Mouse (Mus musculus) heart, embryonic 14.5 days (tissue): Measurements from ENCODE around the gene C2cd2l. TPM values are rescaled to one million over a fixed set of nuclear protein-coding genes. Genes with fewer than 3 reads are reported as not detected.

ENCODE experiments used
- ATAC-seq: fragments of 200-750 bp; cut with Nextera tagmentation; 2 replicates; pipeline ENCODE4 v1.8.0; 2017; ENCODE audit warnings: low read depth, moderate TSS enrichment; ENCODE audit not compliant: insufficient number of reproducible peaks, insufficient read depth, low FRiP score
- H3K27ac ChIP-seq, 2 experiments: fragments of 200-500 bp in 1 of 2; fragments of 300-500 bp in 1 of 2; sonication (generic) in 1 of 2; replicated peaks in 1 of 2; 2 replicates each; pipeline ENCODE4 v1.5.1; 2012 to 2014; ENCODE audit warnings: low read depth in 2 of 2, low read length in 2 of 2, control low read depth in 1 of 2, mild to moderate bottlenecking in 1 of 2, mixed read lengths in 1 of 2; ENCODE audit not compliant: control insufficient read depth in 1 of 2, insufficient read depth in 1 of 2
- H3K27me3 ChIP-seq: fragments of 300-500 bp; sonication (generic); 2 replicates; pipeline ENCODE4 v1.6.1; 2014; ENCODE audit warnings: mild to moderate bottlenecking, low read length, control low read depth; ENCODE audit not compliant: control insufficient read depth, insufficient read depth
- H3K36me3 ChIP-seq: fragments of 300-500 bp; sonication (generic); 2 replicates; pipeline ENCODE4 v1.6.1; 2014; ENCODE audit warnings: mild to moderate bottlenecking, control low read depth, low read length, mixed read lengths; ENCODE audit not compliant: control insufficient read depth, insufficient read depth
- H3K4me1 ChIP-seq, 2 experiments: fragments of 200-500 bp in 1 of 2; fragments of 300-500 bp in 1 of 2; sonication (generic) in 1 of 2; 2 replicates each; pipeline ENCODE4 v1.6.1; 2012 to 2014; ENCODE audit warnings: low read length in 2 of 2, control low read depth in 1 of 2, mixed read lengths in 1 of 2; ENCODE audit not compliant: control insufficient read depth in 2 of 2, insufficient read depth in 2 of 2
- H3K4me2 ChIP-seq: fragments of 300-500 bp; sonication (generic); 2 replicates; pipeline ENCODE4 v1.6.1; 2014; ENCODE audit warnings: mild to moderate bottlenecking, low read length
- H3K4me3 ChIP-seq, 2 experiments: fragments of 200-500 bp in 1 of 2; fragments of 300-500 bp in 1 of 2; sonication (generic) in 1 of 2; 2 replicates each; pipeline ENCODE4 v1.5.1; 2012 to 2014; ENCODE audit warnings: low read length in 2 of 2, mild to moderate bottlenecking in 2 of 2, control low read depth in 1 of 2, low read depth in 1 of 2, moderate library complexity in 1 of 2; ENCODE audit not compliant: control insufficient read depth in 1 of 2, insufficient read depth in 1 of 2
- H3K9ac ChIP-seq: fragments of 300-500 bp; sonication (generic); 2 replicates; pipeline ENCODE4 v1.6.1; 2014; ENCODE audit warnings: mild to moderate bottlenecking, low read length
- H3K9me3 ChIP-seq: fragments of 300-500 bp; sonication (generic); 2 replicates; pipeline ENCODE4 v1.6.1; 2016; ENCODE audit warnings: low read length, control low read depth; ENCODE audit not compliant: control insufficient read depth
- WGBS: fragments of 180-500 bp; shearing (Covaris S2); extraction: QIAGEN DNeasy Blood & Tissue Kit; methylation state at CpG from one replicate; pipeline ENCODE4 v1.1.7; 2014; 5-methylcytosine and 5-hydroxymethylcytosine counted together
- polyA plus RNA-seq: library from polyadenylated mRNA; unstranded; fragments of >200 nt; fragmentation: Nextera tagmentation; extraction: Ambion mirVana; gene quantifications from 2 replicates; pipeline ENCODE4 v1.2.1, GENCODE M21; 2014

The C2cd2l gene
- polyA plus RNA-seq, 1 experiment from 2014 or later = 7.7 TPM

- ATAC-seq = no peak
- H3K9ac ChIP-seq = no peak overlapping the region
- H3K4me3 ChIP-seq = no peak overlapping the region
- no peaks in the 10 kb centered on the region for H3K4me1 ChIP-seq
- H3K27ac ChIP-seq = no peak overlapping the region
- H3K27me3 ChIP-seq = no peaks in the 10 kb centered on the region
- 95% methylated on average over 4 of the region's 4 CpGs for WGBS
- H3K9me3 ChIP-seq = no peaks in the 10 kb centered on the region
- H3K36me3 ChIP-seq = peaks cover 98% of the 10 kb centered on the region
- no peak overlapping the region for H3K4me2 ChIP-seq
These were observed 31.3 kb upstream of the C2cd2l start for GRCm38 (mm10) chr9:44351396-44351795.

GRCm38 (mm10) chr9:44348546-44348945, 28.5 kb upstream of the C2cd2l start:
- ATAC-seq = no peak
- H3K9ac ChIP-seq = no peak overlapping the region
- no peaks in the 10 kb centered on the region for H3K27me3 ChIP-seq
- no peak overlapping the region for H3K4me3 ChIP-seq
- no peaks in the 10 kb centered on the region for H3K4me1 ChIP-seq
- no peak overlapping the region for H3K27ac ChIP-seq
- peaks cover 75% of the 10 kb centered on the region for H3K36me3 ChIP-seq
- H3K9me3 ChIP-seq = no peaks in the 10 kb centered on the region
- WGBS = 92% methylated on average over 4 of the region's 4 CpGs
- no peak overlapping the region for H3K4me2 ChIP-seq

GRCm38 (mm10) chr9:44347621-44348020, 27.5 kb upstream of the C2cd2l start:
- Histone ChIP-seq H3K4me1 (peaks cover 2 to 7% of the 10 kb centered on the region in 2 experiments), H3K9me3 (no peaks in the 10 kb centered on the region), H3K27me3 (no peaks in the 10 kb centered on the region), H3K4me2 (no peak overlapping the region), H3K4me3 (no peak overlapping the region), H3K27ac (no peak overlapping the region), H3K9ac (no peak overlapping the region), H3K36me3 (peaks cover 66% of the 10 kb centered on the region)
- 79% methylated on average over 4 of the region's 4 CpGs for WGBS
- ATAC-seq = no peak

GRCm38 (mm10) chr9:44347166-44347565, 27.1 kb upstream of the C2cd2l start:
- Histone ChIP-seq H3K4me3 (no peak overlapping the region), H3K36me3 (peaks cover 61% of the 10 kb centered on the region), H3K9me3 (no peaks in the 10 kb centered on the region), H3K27me3 (no peaks in the 10 kb centered on the region), H3K4me2 (no peak overlapping the region), H3K4me1 (peaks cover 5 to 12% of the 10 kb centered on the region in 2 experiments), H3K9ac (no peak overlapping the region), H3K27ac (no peak overlapping the region)
- ATAC-seq = no peak
- WGBS = 89% methylated on average over 9 of the region's 9 CpGs

DNA sequence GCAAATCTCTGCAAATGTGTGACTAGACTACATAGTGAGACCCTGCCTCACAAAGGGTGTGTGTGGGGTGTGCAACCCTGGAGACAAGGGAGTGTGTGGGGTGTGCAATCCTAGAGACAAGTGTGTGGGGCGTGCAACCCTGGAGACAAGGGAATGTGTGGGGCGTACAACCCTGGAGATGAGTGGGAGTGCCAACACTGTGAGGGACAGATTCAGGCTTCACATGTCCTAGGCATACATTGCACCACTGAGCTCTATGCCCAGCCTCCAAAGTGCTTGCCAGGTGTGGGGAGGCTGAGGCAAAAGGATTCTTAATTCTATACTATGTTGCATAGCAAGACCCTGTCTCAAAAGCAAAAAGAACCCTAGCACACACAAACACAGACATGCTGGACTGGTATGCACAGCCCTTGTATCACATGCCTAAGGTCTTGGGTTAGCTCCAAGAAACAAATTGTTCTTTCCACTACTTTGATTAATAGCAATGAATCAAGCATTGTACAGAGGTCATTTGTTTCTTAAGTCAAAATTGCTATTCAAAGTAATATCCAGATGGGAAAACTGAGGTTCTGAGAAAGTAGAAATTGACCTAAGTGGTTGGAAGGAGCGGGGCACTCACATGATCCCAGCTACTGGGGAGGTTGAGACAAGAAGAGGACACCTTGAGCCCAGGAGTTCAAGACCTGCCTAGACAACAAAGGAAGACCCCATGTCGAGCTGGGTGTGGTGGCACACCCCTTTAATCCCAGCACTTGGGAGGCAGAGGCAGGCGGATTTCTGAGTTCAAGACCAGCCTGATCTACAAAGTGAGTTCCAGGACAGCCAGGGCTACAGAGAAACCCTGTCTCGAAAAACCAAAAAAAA, 25.7 kb upstream of the C2cd2l start:
- 82% methylated on average over 6 of the region's 6 CpGs for WGBS
- no peaks in the 10 kb centered on the region for H3K27me3 ChIP-seq
- no peak for ATAC-seq
- H3K27ac ChIP-seq = no peak overlapping the region
- no peak overlapping the region for H3K4me3 ChIP-seq
- H3K4me1 ChIP-seq = peaks cover 7 to 15% of the 10 kb centered on the region in 2 experiments
- no peaks in the 10 kb centered on the region for H3K9me3 ChIP-seq
- H3K9ac ChIP-seq = no peak overlapping the region
- peaks cover 58% of the 10 kb centered on the region for H3K36me3 ChIP-seq
- H3K4me2 ChIP-seq = no peak overlapping the region

GRCm38 (mm10) chr9:44343781-44344421, 23.8 kb upstream of the C2cd2l start, which contains the start of gene Hmbs:
Hmbs (minus strand) TSS chr9:44344228.
- Histone ChIP-seq H3K27me3 (no peaks in the 10 kb centered on the region), H3K4me1 (peaks cover 7 to 15% of the 10 kb centered on the region in 2 experiments), H3K27ac (peak within 1 kb of the TSS; percentile 97 to 100), H3K36me3 (peaks cover 56% of the 10 kb centered on the region), H3K4me3 (peak within 1 kb of the TSS; percentile 71 to 98), H3K4me2 (peak within 1 kb of the TSS; percentile 85), H3K9me3 (no peaks in the 10 kb centered on the region), H3K9ac (peak within 1 kb of the TSS; percentile 86)
- under 1% methylated on average over 39 of the region's 39 CpGs for WGBS
- peak; percentile 94 for ATAC-seq

- Histone ChIP-seq H3K4me1 (peaks cover 7 to 15% of the 10 kb centered on the region in 2 experiments), H3K4me3 (peak overlapping the region; percentile 71 to 98), H3K9ac (peak overlapping the region; percentile 86), H3K9me3 (no peaks in the 10 kb centered on the region), H3K4me2 (peak overlapping the region; percentile 85), H3K27ac (peak overlapping the region; percentile 81 to 97), H3K27me3 (no peaks in the 10 kb centered on the region), H3K36me3 (peaks cover 55% of the 10 kb centered on the region)
- WGBS = 2% methylated on average over 6 of the region's 6 CpGs
- ATAC-seq = peak; percentile 57
These were observed 23.2 kb upstream of the C2cd2l start for GRCm38 (mm10) chr9:44343290-44343689.
